Mouse (Mus musculus) embryonic stem cell, embryonic (primary cell): ENCODE measurements around the gene Siah3.

Experiments used
- CTCF ChIA-PET, 4 experiments: fragments of 300-600 bp in 2 of 4; fragments of 350-600 bp in 2 of 4; sonication (Branson Sonifier 250); formaldehyde crosslinking; loops; one replicate each; lab custom pipeline; 2022; ENCODE audit warnings: inconsistent platforms in 2 of 4; lab: Charles Lee
- POLR2A ChIA-PET, 4 experiments: fragments of 300-600 bp in 2 of 4; fragments of 350-600 bp in 2 of 4; sonication (Branson Sonifier 250); formaldehyde crosslinking; loops; one replicate each; lab custom pipeline; 2022; ENCODE audit warnings: antibody characterized with exemption in 4 of 4, inconsistent platforms in 1 of 4; lab: Charles Lee

Gene Siah3

GRCm38 (mm10) chr14:75457221-75457600, 1.4 kb downstream of the Siah3 start:
- ChIA-PET CTCF (interaction anchor here in 3 of 4 experiments (0.6 to 1.2 kb wide), 5 partner anchors 12 to 1801 kb away, joined by 3 to 9 read pairs (median 7); no protein-coding TSS in a partner anchor), POLR2A (interaction anchor here in 2 of 4 experiments (0.7 to 1.4 kb wide), 4 partner anchors 15 to 205 kb away, joined by 5 to 7 read pairs (median 6); no protein-coding TSS in a partner anchor)

- CTCF ChIA-PET = interaction anchor here in 2 of 4 experiments (0.6 to 1.2 kb wide), 2 partner anchors 13 to 256 kb away, joined by 3 to 13 read pairs; no protein-coding TSS in a partner anchor
- POLR2A ChIA-PET = interaction anchor here in 2 of 4 experiments (0.6 to 1.2 kb wide), 3 partner anchors 23 to 281 kb away, joined by 3 read pairs; no protein-coding TSS in a partner anchor
These were observed 3.6 kb downstream of the Siah3 start for GRCm38 (mm10) chr14:75459431-75459830.

GRCm38 (mm10) chr14:75459991-75460390, 4.2 kb downstream of the Siah3 start:
- ChIA-PET POLR2A (no interaction called here), CTCF (interaction anchor here in 1 of 4 experiments (0.5 kb wide), 1 partner anchor 53 kb away, joined by 5 read pairs; no protein-coding TSS in a partner anchor)

- CTCF ChIA-PET = interaction anchor here in 1 of 4 experiments (0.5 kb wide), 1 partner anchor 53 kb away, joined by 5 read pairs; no protein-coding TSS in a partner anchor
These were observed 4.7 kb downstream of the Siah3 start for GRCm38 (mm10) chr14:75460436-75460835.

GRCm38 (mm10) chr14:75461770-75462169, 6.0 kb downstream of the Siah3 start:
- ChIA-PET POLR2A (no interaction called here), CTCF (no interaction called here)

More at GRCm38 (mm10) chr14:75460436-75460835, 4.7 kb downstream of the Siah3 start:
- POLR2A ChIA-PET = no interaction called here

- POLR2A ChIA-PET = no interaction called here
These were observed 7.4 kb downstream of the Siah3 start for GRCm38 (mm10) chr14:75463171-75463570.

GRCm38 (mm10) chr14:75468941-75469340, 13.2 kb downstream of the Siah3 start:
- CTCF ChIA-PET = interaction anchor here in 1 of 4 experiments (0.7 kb wide), 1 partner anchor 128 kb away, joined by 9 read pairs; no protein-coding TSS in a partner anchor
- POLR2A ChIA-PET = no interaction called here

More at GRCm38 (mm10) chr14:75463171-75463570, 7.4 kb downstream of the Siah3 start:
- CTCF ChIA-PET = no interaction called here

GRCm38 (mm10) chr14:75473061-75473930, 17.5 kb downstream of the Siah3 start:
- ChIA-PET POLR2A (interaction anchor here in 1 of 4 experiments (0.7 to 1.7 kb wide), 4 partner anchors 11 to 163 kb away, joined by 3 to 6 read pairs (median 4); partner anchors contain the start of gene Siah3), CTCF (interaction anchor here in 1 of 4 experiments (0.7 kb wide), 1 partner anchor 53 kb away, joined by 3 read pairs; no protein-coding TSS in a partner anchor)

- POLR2A ChIA-PET = no interaction called here
- CTCF ChIA-PET = no interaction called here
These were observed 20.1 kb downstream of the Siah3 start for GRCm38 (mm10) chr14:75475887-75476286.

GRCm38 (mm10) chr14:75482231-75483175, 26.7 kb downstream of the Siah3 start:
- POLR2A ChIA-PET = interaction anchor here in 1 of 4 experiments (0.6 to 2.0 kb wide), 4 partner anchors 9 to 210 kb away, joined by 3 to 5 read pairs (median 4); no protein-coding TSS in a partner anchor
- CTCF ChIA-PET = interaction anchor here in 1 of 4 experiments (0.8 kb wide), 1 partner anchor 105 kb away, joined by 4 read pairs; no protein-coding TSS in a partner anchor

- POLR2A ChIA-PET = interaction anchor here in 2 of 4 experiments (0.6 to 2.0 kb wide), 3 partner anchors 10 to 751 kb away, joined by 3 to 5 read pairs (median 5); no protein-coding TSS in a partner anchor
These were observed 27.4 kb downstream of the Siah3 start for GRCm38 (mm10) chr14:75483176-75483546.

GRCm38 (mm10) chr14:75487932-75488331, 32.1 kb downstream of the Siah3 start:
- POLR2A ChIA-PET = no interaction called here
- CTCF ChIA-PET = interaction anchor here in 1 of 4 experiments (0.6 kb wide), 1 partner anchor 176 kb away, joined by 5 read pairs; no protein-coding TSS in a partner anchor

More at GRCm38 (mm10) chr14:75483176-75483546, 27.4 kb downstream of the Siah3 start:
- CTCF ChIA-PET = no interaction called here

- POLR2A ChIA-PET = no interaction called here
- CTCF ChIA-PET = no interaction called here
These were observed 37.9 kb downstream of the Siah3 start for GRCm38 (mm10) chr14:75493555-75494194.

GRCm38 (mm10) chr14:75494926-75495325, 39.1 kb downstream of the Siah3 start:
- CTCF ChIA-PET = no interaction called here
- POLR2A ChIA-PET = interaction anchor here in 1 of 4 experiments (0.7 kb wide), 1 partner anchor 63 kb away, joined by 6 read pairs; no protein-coding TSS in a partner anchor

- CTCF ChIA-PET = no interaction called here
- POLR2A ChIA-PET = no interaction called here
These were observed 45.8 kb downstream of the Siah3 start for GRCm38 (mm10) chr14:75501501-75501990.

- ChIA-PET POLR2A (no interaction called here), CTCF (no interaction called here)
These were observed 46.7 kb downstream of the Siah3 start for GRCm38 (mm10) chr14:75502446-75502845.

- ChIA-PET CTCF (no interaction called here), POLR2A (no interaction called here)
These were observed 48.5 kb downstream of the Siah3 start for GRCm38 (mm10) chr14:75504255-75504654.
